Mouse (Mus musculus) c-Kit-positive CD71-negative TER-119-negative erythroid progenitor cells, embryonic 14.5 days (primary cell): ENCODE results near the gene Pilra.

Experiments
- DNase-seq: peaks from one replicate; pipeline ENCODE4 v3.0.0-alpha.2; 2013; ENCODE audit warnings: low read depth

Pilra gene

DNA sequence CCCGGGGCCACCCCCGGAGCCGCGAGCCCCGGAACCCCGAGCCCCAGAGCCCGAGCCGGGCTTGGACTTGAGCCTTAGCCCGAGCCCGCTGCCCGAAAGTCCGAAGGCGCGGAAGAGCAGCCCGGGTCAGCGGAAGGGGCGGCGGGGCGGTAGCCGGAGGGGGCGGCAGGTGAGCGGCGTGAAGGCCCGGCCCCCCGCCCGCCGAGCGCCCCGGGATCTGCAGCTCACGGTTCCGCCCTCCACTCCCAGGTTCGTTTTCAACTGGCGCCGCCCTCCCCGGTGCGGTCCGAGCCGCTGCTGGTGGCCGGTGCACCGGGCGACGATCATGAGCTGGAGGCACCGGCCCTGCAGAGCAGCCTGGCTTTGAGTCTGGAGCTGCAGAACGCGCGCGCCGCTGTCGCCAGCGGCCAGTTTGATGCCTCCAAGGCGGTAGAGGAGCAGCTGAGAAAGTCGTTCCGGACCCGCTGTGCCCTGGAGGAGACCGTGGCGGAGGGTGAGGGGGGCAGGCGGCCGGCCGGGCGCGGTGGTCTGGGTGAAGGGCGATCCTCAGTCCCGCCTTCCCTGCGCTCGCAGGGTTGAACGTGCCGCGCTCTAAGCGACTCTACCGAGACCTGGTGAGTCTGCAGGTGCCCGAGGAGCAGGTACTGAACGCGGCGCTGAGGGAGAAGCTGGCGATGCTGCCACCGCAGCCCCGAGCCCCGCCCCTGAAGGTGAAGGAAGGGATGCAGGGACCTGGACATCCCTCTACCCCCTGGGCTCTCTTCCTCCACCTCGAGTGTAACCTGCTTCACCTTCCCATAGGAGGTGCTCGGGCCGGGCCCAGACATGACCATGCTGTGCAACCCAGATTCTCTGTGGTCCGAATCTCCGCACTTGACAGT lies 56.8 kb downstream of the Pilra start:
- DNase-seq, result no peak

DNA sequence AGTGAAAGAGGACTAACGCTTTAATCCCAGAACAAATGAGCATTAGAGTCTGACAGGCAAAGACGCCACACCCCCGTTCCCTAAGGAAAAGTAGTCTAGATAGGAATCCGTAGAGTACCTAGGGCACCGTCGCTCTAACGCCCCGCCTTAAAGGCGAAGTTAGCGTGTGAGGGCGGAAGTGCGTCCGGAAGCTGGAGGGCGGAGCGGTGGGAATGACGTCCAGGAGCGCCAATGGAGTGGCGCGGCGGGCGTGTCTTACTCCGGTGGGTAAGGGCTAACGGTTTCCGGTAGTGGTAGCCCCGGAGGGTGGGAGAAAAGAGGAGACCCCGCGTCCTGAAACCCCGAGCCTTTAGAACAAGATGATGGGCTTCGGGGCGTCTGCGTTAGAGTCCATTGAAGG lies 57.4 kb downstream of the Pilra start, which contains the start of gene Ppp1r35:
Gene Ppp1r35 (plus strand): TSS at position 215 of the 400 bp plus-strand sequence.
- peak; percentile 91 for DNase-seq

DNA sequence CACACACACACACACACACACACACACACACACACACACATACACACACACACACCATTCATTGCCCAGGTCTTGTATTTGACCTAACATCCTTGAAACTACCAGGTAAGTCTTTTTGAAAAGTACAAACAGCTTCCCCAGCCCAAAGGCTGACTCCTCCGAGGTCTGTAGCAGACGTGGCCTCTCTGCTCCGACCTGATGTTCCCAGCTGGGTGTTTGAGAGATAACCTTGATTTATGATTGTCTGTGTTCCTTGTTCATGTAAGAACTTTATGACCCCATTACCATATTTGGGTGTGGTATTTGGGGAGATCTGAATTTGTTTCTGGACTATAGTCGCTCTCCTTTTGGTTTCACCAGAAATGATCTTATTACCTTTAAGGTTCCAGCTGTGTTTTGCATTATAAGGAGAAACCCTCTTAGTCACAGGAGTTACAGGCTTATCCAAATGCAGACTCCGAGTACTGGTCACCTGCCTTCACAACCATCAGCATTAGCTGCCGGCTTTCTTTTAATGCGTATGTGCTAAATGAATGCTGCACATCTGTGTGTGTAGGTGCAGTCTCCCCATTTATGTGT lies 58.7 kb downstream of the Pilra start:
- DNase-seq, result no peak

DNA sequence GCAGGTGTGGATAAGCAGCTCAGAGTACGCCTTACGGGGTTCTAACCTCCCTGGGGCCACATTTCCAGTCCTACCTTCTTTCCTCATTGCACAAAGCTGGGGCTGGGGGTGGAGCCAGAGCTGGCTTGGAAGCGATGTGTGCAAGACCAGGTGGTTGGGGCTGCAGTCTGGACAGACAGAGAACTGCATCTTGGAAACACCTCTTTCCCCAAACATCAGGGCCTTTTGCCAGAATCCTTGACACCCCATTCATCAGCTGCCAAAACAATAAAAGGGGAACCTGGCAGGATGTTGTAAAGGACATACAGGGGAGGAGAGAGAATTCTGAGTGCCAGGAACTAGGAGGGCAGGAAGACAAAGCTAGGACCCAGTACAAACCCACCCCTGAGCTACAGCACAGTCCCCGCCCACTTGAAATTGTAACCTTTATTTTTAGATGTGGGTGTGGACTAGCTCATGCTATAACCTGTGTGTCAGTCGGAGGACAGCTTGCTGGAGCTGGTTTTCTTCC lies 59.6 kb downstream of the Pilra start:
- no peak for DNase-seq

DNA sequence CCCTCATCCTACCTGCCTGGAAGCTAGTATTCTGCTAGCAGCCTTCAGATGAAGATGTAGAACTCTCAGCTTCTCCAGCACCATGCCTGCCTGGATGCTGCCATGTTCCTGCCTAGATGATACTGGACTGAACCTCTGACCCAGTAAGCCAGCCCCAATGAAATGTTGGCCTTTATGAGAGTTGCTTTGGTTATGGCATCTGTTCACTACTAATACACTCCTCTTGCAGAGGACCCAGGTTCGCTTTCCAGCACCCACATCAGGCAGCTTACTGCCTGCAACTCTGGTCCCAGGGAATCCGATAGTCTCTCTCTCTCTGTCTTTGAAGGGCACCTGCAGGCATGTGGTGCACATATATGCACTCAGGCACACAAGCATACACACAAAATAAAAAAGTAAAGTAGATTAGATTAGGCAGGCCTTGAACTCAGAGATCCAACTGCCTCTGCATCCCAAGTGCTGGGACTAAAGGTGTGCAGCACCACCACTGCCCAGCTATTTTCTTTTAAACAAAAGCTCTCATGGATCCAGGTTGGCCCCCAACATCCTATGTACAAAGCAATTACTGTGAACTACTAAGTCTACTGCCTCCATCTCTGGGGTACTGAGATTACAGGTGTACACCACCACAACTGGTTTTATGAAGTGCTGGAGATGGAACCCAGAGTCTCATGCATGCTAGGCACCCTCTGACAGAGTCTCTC lies 60.3 kb downstream of the Pilra start:
- DNase-seq, result no peak

DNA sequence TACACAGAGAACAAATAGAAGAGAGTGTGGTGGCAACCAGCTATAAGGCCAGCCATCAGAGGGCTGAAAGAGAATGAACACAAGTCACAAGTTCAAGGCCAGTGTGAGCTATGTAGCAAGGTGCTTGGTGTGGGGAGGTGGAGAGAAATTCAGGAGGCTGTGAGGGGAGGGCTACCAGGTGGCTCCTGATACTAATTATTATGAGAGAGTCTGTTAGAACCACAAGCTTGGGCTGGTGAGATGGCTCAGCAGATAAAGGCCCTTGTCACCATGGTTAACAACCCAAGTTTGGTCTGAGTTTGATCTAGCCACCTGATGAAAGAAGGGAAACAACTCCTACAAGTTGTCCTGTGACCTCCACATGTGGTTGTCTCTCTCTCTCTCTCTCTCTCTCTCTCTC lies 63.3 kb downstream of the Pilra start:
- DNase-seq, result no peak
